Mouse (Mus musculus) midbrain, postnatal 0 days (tissue): ENCODE measurements around the gene Mpg. TPM values are rescaled to one million over a fixed set of nuclear protein-coding genes. Genes with fewer than 3 reads are reported as not detected.
"Not testable (repeated sequence)": the region's sequence is repeated elsewhere in the genome, so short reads cannot be mapped to it uniquely, and the experiment has no call there.

Source experiments
- ATAC-seq: fragments of 200-750 bp; cut with Nextera tagmentation; 2 replicates; pipeline ENCODE4 v1.8.0; 2017; ENCODE audit warnings: moderate number of reproducible peaks, mild to moderate bottlenecking, moderate TSS enrichment, moderate library complexity; ENCODE audit not compliant: low FRiP score
- DNase-seq: peaks from one replicate; pipeline ENCODE4 v3.0.0-alpha.2; 2015; ENCODE audit warnings: low spot score
- H3K27ac ChIP-seq: fragments of 300-500 bp; sonication (generic); 2 replicates; pipeline ENCODE4 v1.5.1; 2014; ENCODE audit warnings: low read depth, mild to moderate bottlenecking, low read length, mixed read lengths
- H3K27me3 ChIP-seq: fragments of 300-500 bp; sonication (generic); 2 replicates; pipeline ENCODE4 v1.6.1; 2014; ENCODE audit warnings: low read length, control low read depth, mixed read lengths; ENCODE audit not compliant: insufficient read depth
- H3K36me3 ChIP-seq: fragments of 300-500 bp; sonication (generic); 2 replicates; pipeline ENCODE4 v1.6.1; 2014; ENCODE audit warnings: low read length, control low read depth, mixed read lengths; ENCODE audit not compliant: insufficient read depth
- H3K4me1 ChIP-seq: fragments of 300-500 bp; sonication (generic); 2 replicates; pipeline ENCODE4 v1.6.1; 2014; ENCODE audit warnings: mild to moderate bottlenecking, control low read depth, antibody characterized with exemption, low read length, mixed read lengths; ENCODE audit not compliant: insufficient read depth
- H3K4me2 ChIP-seq: fragments of 300-500 bp; sonication (generic); 2 replicates; pipeline ENCODE4 v1.6.1; 2014; ENCODE audit warnings: low read depth, mild to moderate bottlenecking, low read length, mixed read lengths; ENCODE audit not compliant: poor library complexity, severe bottlenecking
- H3K4me3 ChIP-seq: fragments of 300-500 bp; sonication (generic); 2 replicates; pipeline ENCODE4 v1.5.1; 2014; ENCODE audit warnings: low read depth, mild to moderate bottlenecking, low read length, moderate library complexity
- H3K9ac ChIP-seq: fragments of 300-500 bp; sonication (generic); replicated peaks from 2 replicates; pipeline ENCODE4 v1.6.1; 2014; ENCODE audit warnings: mild to moderate bottlenecking, low read length, moderate library complexity, mixed read lengths; ENCODE audit not compliant: poor library complexity, severe bottlenecking
- H3K9me3 ChIP-seq: fragments of 300-500 bp; sonication (generic); 2 replicates; pipeline ENCODE4 v1.6.1; 2016; ENCODE audit warnings: low read length, control low read depth
- CTCF ChIP-seq: IDR thresholded peaks from 2 replicates; pipeline ENCODE4 v1.5.1; 2016; ENCODE audit warnings: antibody characterized with exemption, mild to moderate bottlenecking
- WGBS: fragments of 180-500 bp; shearing (Covaris S2); extraction: QIAGEN DNeasy Blood & Tissue Kit; methylation state at CpG from one replicate; pipeline ENCODE4 v1.1.7; 2014; 5-methylcytosine and 5-hydroxymethylcytosine counted together
- polyA plus RNA-seq: library from polyadenylated mRNA; unstranded; fragments of >200 nt; fragmentation: Nextera tagmentation; extraction: Ambion mirVana; gene quantifications from 2 replicates; pipeline ENCODE4 v1.2.1, GENCODE M21; 2015
- total RNA-seq: library from RNA; depleted of rRNA; stranded (reverse); fragments of >200 nt; gene quantifications from 2 replicates; pipeline ENCODE4 v1.2.3, GENCODE M21; 2014

Mpg gene
- total and polyA plus RNA-seq, 2 experiments from 2014 or later = 31.2 to 31.7 TPM

DNA sequence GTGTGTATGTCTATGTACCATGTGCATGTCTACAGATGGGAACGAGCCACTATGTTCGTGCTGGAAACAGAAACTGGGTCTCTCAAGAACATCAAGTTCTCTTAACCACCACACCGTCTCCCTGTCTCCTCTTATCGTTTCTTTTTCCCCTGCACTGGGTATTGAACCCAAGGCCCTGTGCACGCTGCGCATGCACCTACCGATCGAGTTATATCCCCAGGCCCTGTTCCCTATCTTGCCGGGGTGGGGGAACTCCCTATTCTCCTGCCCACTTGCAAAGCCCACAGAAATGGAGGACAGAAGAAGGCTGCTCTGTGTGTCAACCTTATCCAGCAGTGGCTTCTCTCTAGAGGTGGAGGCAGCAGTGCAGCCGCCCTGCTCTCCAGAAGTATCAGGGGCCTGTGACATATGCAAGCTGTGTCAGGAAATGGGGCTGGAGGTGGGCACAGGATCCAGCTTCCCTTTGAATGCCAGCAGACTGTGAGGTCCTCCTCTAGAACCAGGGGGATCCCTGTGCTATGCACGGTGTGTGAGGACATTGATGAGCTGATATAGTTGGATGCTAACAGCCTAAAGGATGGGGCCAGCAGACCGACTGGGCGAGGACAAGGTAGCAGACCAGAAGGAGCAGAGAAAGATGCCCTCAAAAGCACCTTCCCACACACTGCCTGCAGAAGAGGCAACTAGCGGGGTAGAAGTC is 27.9 kb upstream of the Mpg start:
- 76% methylated on average over 13 of the region's 14 CpGs for WGBS
- H3K9me3 ChIP-seq = no peaks in the 10 kb centered on the region
- ATAC-seq = no peak

DNA sequence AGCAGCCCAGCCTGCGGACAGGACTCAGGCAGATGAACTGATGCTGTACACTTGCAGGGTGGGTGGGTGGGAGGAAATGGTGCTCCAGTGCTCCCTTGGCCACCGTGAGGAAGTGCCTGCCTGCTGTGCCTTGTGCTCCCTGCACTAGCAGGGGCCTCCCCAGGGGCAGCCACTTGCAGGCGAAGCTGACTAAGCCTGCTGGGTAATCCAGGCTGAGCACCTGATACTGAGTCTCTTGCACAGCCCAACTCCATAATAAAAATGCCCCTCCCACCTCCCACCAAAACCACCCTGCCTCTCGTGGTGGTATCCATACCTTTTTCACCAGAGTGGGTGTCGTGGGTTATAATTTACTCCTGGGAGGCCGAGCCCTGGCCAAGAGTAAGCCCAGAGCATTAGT is 27.1 kb upstream of the Mpg start:
- Histone ChIP-seq H3K4me3 (no peak overlapping the region), H3K27ac (no peak overlapping the region), H3K4me1 (no peaks in the 10 kb centered on the region), H3K4me2 (no peak overlapping the region), H3K9ac (no peak overlapping the region), H3K9me3 (no peaks in the 10 kb centered on the region), H3K36me3 (no peaks in the 10 kb centered on the region), H3K27me3 (no peaks in the 10 kb centered on the region)
- ATAC-seq = no peak
- TF ChIP-seq CTCF = no peak
- no peak for DNase-seq
- WGBS = 46% methylated on average over 6 of the region's 6 CpGs

More for the DNA sequence above, 27.9 kb upstream of the Mpg start:
- no peak for DNase-seq
- Histone ChIP-seq H3K36me3 (no peaks in the 10 kb centered on the region), H3K9ac (no peak overlapping the region), H3K27me3 (no peaks in the 10 kb centered on the region), H3K27ac (no peak overlapping the region), H3K4me1 (no peaks in the 10 kb centered on the region), H3K4me3 (no peak overlapping the region), H3K4me2 (no peak overlapping the region)
- TF ChIP-seq CTCF = no peak

DNA sequence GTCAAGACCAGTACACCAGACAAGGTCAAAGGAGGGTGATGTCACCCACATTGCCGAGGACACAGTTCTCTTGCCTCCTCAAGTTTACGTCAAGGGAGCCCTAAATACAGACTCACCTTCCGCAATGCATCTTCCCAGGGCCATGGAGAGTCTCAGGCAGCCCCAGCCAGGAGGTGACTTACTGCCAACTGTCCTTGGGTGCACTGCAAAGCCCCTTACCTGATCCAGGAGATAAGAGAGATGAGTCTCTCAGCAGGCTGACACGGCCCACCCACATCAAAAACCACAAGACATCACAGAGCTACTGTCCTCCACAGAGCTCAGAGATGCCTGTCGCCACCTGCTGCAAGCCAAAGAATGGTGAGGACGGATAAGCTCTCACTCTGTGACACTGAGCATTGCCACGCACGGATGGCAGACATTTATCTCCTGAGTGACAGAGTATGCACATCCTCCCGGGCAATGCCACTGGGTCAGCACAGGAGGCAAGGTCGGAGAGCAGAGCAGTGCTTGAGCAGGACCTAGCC is 26.2 kb upstream of the Mpg start, which contains the start of gene Il9r:
Il9r (minus strand) TSS at position 205 of the 527 bp plus-strand sequence.
- H3K36me3 ChIP-seq = no peaks in the 10 kb centered on the region
- no peak for DNase-seq
- H3K9me3 ChIP-seq = no peaks in the 10 kb centered on the region
- no peak within 1 kb of the TSS for H3K27ac ChIP-seq
- H3K4me3 ChIP-seq = no peak within 1 kb of the TSS
- 0 out of 2 replicates have a peak, but pooled peaks have one; percentile 8 for TF ChIP-seq CTCF
- no peak within 1 kb of the TSS for H3K4me2 ChIP-seq
- WGBS = 74% methylated on average over 10 of the region's 10 CpGs
- no peaks in the 10 kb centered on the region for H3K27me3 ChIP-seq
- no peak within 1 kb of the TSS for H3K9ac ChIP-seq
- ATAC-seq = no peak
- no peaks in the 10 kb centered on the region; the same call in 1 of the 2 replicates for H3K4me1 ChIP-seq

DNA sequence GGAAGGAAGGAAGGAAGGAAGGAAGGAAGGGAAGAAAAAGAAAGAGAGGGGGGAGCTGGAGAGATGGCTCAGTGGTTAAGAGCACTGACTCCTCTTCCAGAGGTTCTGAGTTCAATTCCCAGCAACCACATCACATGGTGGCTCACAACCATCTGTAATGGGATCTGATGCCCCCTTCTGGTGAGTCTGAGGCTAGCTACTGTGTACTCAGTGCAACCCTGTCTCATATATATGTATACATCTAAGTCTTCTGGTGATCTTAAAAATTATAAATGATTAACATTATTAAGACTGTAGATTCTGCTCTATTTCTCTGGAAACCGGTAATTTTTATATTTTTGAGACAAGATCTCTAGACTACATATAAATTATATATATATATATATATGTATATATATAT is 25.3 kb upstream of the Mpg start:
- not testable (repeated sequence) for H3K9me3 ChIP-seq, H3K4me1 ChIP-seq, ATAC-seq, H3K9ac ChIP-seq, H3K27me3 ChIP-seq, H3K4me3 ChIP-seq, DNase-seq, H3K4me2 ChIP-seq, H3K27ac ChIP-seq, H3K36me3 ChIP-seq
- WGBS = 76% methylated on average over 1 of the region's 1 CpGs

DNA sequence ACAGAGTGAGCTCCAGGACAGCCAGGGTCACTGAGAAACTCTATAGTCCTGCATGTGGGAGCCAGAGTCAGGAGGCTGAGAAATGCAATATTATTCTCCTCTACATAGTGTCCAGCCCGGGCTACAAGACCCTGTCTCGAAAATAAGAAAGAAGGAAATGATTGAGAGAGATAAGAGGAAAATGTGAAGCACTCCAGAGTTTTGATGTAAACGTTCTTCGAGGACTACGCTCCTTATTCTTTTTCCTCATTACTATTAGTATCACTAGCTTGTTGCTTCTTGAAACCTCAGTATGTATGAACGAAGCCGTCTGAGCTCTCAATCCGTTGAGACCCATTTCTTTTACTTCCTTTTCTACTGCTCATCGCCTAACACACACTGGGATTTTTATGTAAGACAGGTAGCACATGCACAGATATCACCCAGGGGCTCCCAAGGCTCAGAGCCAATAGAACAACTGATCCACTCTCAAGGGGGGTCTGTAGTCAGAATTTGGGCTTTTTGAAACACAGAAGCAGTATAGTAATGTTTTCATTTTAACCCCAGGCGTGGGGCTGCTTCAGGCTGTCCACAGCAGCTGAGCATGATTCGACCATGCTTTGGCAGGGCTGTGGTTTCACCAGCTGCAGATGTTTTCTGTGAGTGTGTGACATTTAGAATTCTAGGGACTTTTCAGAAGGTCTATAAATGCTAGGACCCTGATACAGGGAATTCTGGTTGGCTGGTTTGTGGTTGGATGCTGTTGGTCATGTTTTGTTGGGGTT is 24.2 kb upstream of the Mpg start:
- H3K4me2 ChIP-seq = no peak overlapping the region
- no peak overlapping the region for H3K9ac ChIP-seq
- TF ChIP-seq CTCF = no peak
- no peak overlapping the region for H3K27ac ChIP-seq
- H3K27me3 ChIP-seq = no peaks in the 10 kb centered on the region
- H3K9me3 ChIP-seq = no peaks in the 10 kb centered on the region
- no peaks in the 10 kb centered on the region; the same call in 1 of the 2 replicates for H3K4me1 ChIP-seq
- no peaks in the 10 kb centered on the region for H3K36me3 ChIP-seq
- DNase-seq = no peak
- H3K4me3 ChIP-seq = no peak overlapping the region
- ATAC-seq = no peak
- 82% methylated on average over 11 of the region's 11 CpGs for WGBS
